Mouse (Mus musculus) midbrain, embryonic 13.5 days (tissue): ENCODE results near the gene Tnni3. TPM values are rescaled to one million over a fixed set of nuclear protein-coding genes. Genes with fewer than 3 reads are reported as not detected.

ENCODE experiments used
- ATAC-seq: fragments of 200-750 bp; cut with Nextera tagmentation; 2 replicates; pipeline ENCODE4 v1.8.0; 2017; ENCODE audit warnings: mild to moderate bottlenecking, moderate TSS enrichment, moderate library complexity
- H3K27ac ChIP-seq: fragments of 300-500 bp; sonication (generic); 2 replicates; pipeline ENCODE4 v1.5.1; 2015; ENCODE audit warnings: inconsistent platforms, mild to moderate bottlenecking, moderate library complexity
- H3K27me3 ChIP-seq: fragments of 300-500 bp; sonication (generic); 2 replicates; pipeline ENCODE4 v1.6.1; 2015; ENCODE audit warnings: mild to moderate bottlenecking, inconsistent platforms
- H3K36me3 ChIP-seq: fragments of 300-500 bp; sonication (generic); 2 replicates; pipeline ENCODE4 v1.6.1; 2015; ENCODE audit warnings: mild to moderate bottlenecking, inconsistent platforms
- H3K4me1 ChIP-seq: fragments of 300-500 bp; sonication (generic); replicated peaks from 2 replicates; pipeline ENCODE4 v1.6.1; 2015; ENCODE audit warnings: inconsistent platforms
- H3K4me2 ChIP-seq: fragments of 300-500 bp; sonication (generic); replicated peaks from 2 replicates; pipeline ENCODE4 v1.6.1; 2015; ENCODE audit warnings: moderate library complexity, mild to moderate bottlenecking, inconsistent platforms
- H3K4me3 ChIP-seq: fragments of 300-500 bp; sonication (generic); replicated peaks from 2 replicates; pipeline ENCODE4 v1.5.1; 2015; ENCODE audit warnings: mild to moderate bottlenecking, inconsistent platforms
- H3K9ac ChIP-seq: fragments of 300-500 bp; sonication (generic); replicated peaks from 2 replicates; pipeline ENCODE4 v1.6.1; 2015; ENCODE audit warnings: mild to moderate bottlenecking, inconsistent platforms
- H3K9me3 ChIP-seq: fragments of 300-500 bp; sonication (generic); 2 replicates; pipeline ENCODE4 v1.6.1; 2016; ENCODE audit warnings: mild to moderate bottlenecking, inconsistent platforms
- WGBS: fragments of 180-500 bp; shearing (Covaris S2); methylation state at CpG from one replicate; pipeline ENCODE4 v1.1.7; 2015; 5-methylcytosine and 5-hydroxymethylcytosine counted together
- polyA plus RNA-seq: library from polyadenylated mRNA; unstranded; fragments of >200 nt; fragmentation: Nextera tagmentation; extraction: Ambion mirVana; gene quantifications from 2 replicates; pipeline ENCODE4 v1.2.1, GENCODE M21; 2015

Gene Tnni3
- polyA plus RNA-seq, 1 experiment from 2014 or later, result 2.3 TPM

DNA sequence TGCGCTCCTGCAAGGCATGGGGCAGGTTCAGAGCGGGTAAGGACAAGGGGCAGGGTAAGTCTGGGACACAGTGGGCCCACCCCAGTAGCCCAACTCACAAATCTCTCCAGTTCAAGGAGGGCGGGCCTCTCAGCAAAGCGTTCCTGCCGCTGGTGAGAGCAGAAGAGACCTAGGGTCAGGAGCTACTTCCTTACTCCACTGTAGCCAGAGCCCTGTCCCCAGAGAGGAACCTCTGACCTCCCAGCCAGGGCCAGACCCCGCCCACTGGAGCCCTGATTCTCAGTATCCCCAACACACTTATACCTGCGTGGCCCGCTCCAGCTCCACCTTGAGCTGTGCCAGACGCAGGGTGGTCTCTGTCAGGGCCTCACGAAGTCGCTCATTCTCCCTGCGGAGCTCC lies 41.7 kb downstream of the Tnni3 start:
- Histone ChIP-seq H3K4me3 (no peak overlapping the region), H3K4me2 (no peak overlapping the region), H3K27ac (no peak overlapping the region), H3K27me3 (peaks cover 13% of the 10 kb centered on the region; the same call in 1 of the 2 replicates), H3K9ac (no peak overlapping the region), H3K9me3 (no peaks in the 10 kb centered on the region), H3K4me1 (peaks cover 24% of the 10 kb centered on the region), H3K36me3 (peaks cover 62% of the 10 kb centered on the region)
- ATAC-seq, result no peak
- 88% methylated on average over 12 of the region's 12 CpGs for WGBS

DNA sequence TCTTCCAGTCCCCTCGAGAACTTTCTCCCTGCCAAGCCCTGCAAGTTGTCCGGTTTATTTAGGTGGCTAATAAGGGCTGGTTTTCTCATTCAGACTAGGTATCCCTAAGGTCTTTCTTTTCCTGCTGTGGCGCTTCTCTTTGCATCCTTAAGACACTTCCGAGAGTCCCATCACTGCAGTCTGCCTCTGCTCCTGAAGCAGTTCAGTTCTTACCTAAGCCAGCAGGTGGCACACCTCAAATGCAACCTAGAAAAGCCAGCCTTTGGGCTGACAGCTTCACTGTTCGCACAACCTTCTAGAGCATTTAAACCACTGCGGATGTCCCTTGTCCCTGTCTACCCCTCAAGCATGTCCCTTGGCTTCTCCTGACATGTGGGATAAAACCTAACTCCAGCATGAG lies 44.4 kb downstream of the Tnni3 start:
- peaks cover 40% of the 10 kb centered on the region for H3K36me3 ChIP-seq
- H3K9me3 ChIP-seq, result no peaks in the 10 kb centered on the region
- no peak for ATAC-seq
- H3K4me1 ChIP-seq, result peaks cover 24% of the 10 kb centered on the region
- 26% methylated on average over 6 of the region's 6 CpGs for WGBS
- H3K4me2 ChIP-seq, result peak overlapping the region; percentile 84; the same call in 1 of the 2 replicates
- H3K4me3 ChIP-seq, result no peak overlapping the region
- H3K27ac ChIP-seq, result no peak overlapping the region
- no peak overlapping the region; the same call in 1 of the 2 replicates for H3K9ac ChIP-seq
- H3K27me3 ChIP-seq, result peaks cover 34% of the 10 kb centered on the region

DNA sequence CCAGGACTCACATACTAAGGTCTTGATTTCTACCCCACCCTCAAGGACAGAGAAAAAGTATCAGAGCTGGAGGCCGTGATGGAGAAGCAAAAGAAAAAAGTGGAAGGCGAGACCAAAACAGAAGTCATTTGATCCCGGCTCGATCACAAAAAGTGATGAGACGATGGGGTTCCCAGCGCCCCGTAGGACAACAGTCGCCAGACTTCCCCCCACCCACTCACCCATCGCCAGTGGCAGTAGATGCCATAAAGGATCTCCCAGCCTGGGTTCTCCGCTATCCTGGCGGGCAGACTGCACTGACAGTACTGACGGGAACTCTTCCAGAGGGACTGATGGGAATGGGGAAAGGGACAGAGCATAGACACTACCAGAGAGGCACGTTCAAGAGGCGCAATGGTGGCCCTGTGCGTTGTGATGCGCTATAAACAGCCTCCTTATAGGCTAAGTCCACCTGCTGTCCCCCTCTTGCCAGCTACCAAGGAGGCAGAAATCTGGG lies 45.2 kb downstream of the Tnni3 start:
- H3K36me3 ChIP-seq, result peaks cover 32% of the 10 kb centered on the region
- H3K9ac ChIP-seq, result peak overlapping the region; percentile 67
- H3K4me3 ChIP-seq, result peak overlapping the region; percentile 47
- peak overlapping the region; percentile 84 for H3K4me2 ChIP-seq
- H3K4me1 ChIP-seq, result peaks cover 24% of the 10 kb centered on the region
- H3K27ac ChIP-seq, result peak overlapping the region; percentile 39; the same call in 1 of the 2 replicates
- peak; percentile 7; the same call in 1 of the 2 replicates for ATAC-seq
- WGBS, result 2% methylated on average over 16 of the region's 16 CpGs
- H3K9me3 ChIP-seq, result no peaks in the 10 kb centered on the region
- H3K27me3 ChIP-seq, result peaks cover 42% of the 10 kb centered on the region

DNA sequence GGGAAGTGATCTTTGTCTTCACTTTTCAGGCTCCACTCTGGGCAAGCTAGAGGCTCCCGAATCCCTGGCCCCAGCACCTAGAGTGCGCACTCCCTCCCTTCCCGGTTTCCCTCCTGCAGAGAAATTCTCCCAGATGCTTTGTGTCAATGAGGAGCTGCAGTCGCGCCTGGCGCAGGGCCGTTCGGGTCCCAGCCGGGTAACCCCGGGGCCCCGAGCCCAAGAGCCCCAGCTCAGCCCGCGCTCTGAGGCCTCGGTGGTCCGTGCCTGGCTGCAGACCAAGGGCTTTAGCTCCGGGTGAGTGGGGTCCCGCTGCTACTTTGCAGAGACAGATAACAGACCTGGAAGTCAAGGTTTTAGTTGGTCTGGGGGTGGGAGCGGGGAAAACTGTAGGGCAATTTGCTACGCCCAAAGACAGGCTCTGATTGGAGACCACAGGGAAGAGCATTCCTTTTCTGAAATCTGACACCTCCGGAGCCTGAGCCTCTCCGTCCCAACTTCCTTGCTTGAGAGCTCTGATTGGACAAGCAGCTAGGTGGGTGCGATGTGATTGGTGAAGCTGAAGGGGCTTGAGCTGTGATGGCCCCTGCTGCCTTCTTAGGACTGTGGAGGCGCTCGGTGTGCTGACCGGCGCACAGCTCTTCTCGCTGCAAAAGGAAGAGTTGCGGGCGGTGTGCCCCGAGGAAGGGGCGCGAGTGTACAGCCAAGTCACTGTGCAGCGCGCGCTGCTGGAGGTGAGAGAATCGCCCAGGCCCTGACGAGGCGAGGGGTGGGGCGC lies 45.8 kb downstream of the Tnni3 start:
- peak overlapping the region; percentile 67 for H3K9ac ChIP-seq
- H3K4me2 ChIP-seq, result peak overlapping the region; percentile 84
- peak; percentile 96 for ATAC-seq
- H3K9me3 ChIP-seq, result no peaks in the 10 kb centered on the region
- H3K27me3 ChIP-seq, result peaks cover 49% of the 10 kb centered on the region
- H3K36me3 ChIP-seq, result peaks cover 25% of the 10 kb centered on the region
- peak overlapping the region; percentile 76 for H3K27ac ChIP-seq
- peak overlapping the region; percentile 47 for H3K4me3 ChIP-seq
- H3K4me1 ChIP-seq, result peaks cover 24% of the 10 kb centered on the region
- WGBS, result under 1% methylated on average over 39 of the region's 39 CpGs

DNA sequence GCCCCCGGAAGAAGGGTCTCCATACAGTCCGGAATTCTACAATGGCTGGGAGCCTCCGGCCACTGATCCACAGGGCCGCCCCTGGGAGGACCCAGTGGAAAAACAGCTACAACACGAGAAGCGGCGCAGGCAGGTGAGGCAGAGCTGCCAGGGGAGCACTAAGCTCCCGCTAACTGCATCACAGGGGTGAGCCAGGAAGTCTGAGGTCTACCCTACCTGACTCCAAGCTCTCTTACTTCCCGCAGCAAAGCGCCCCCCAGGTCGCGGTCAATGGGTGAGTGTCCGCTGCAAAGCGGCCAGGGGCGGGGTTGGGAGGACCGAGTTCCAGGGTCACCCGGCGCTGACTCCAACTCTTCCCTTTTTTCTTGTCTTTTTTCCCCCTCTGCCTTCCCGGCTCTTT lies 50.1 kb downstream of the Tnni3 start:
- Histone ChIP-seq H3K4me2 (no peak overlapping the region), H3K27me3 (peaks cover 65% of the 10 kb centered on the region), H3K36me3 (no peaks in the 10 kb centered on the region), H3K9ac (peak overlapping the region; percentile 44; the same call in 1 of the 2 replicates), H3K27ac (no peak overlapping the region), H3K4me1 (peaks cover 31% of the 10 kb centered on the region), H3K9me3 (no peaks in the 10 kb centered on the region), H3K4me3 (no peak overlapping the region)
- WGBS, result 9% methylated on average over 19 of the region's 19 CpGs
- no peak for ATAC-seq

DNA sequence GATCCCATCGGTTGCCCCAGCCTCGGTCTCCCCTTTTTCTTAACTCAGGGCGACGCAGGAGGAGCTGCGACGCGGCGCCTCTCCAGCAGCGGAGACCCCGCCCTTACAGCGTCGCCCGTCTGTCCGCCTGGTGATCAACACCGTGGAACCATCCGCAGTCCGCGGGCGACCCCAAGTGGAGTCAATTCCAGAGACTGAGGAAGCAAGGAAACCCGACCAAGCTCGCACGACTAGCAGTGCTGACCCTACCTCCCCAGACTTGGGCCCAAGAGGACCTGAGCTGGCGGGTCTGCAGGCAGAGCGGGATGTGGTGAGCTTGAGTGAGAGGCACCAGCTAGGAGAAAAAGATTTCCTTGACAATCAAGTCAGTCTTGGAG lies 52.9 kb downstream of the Tnni3 start:
- Histone ChIP-seq H3K27me3 (peaks cover 54% of the 10 kb centered on the region), H3K36me3 (no peaks in the 10 kb centered on the region)

DNA sequence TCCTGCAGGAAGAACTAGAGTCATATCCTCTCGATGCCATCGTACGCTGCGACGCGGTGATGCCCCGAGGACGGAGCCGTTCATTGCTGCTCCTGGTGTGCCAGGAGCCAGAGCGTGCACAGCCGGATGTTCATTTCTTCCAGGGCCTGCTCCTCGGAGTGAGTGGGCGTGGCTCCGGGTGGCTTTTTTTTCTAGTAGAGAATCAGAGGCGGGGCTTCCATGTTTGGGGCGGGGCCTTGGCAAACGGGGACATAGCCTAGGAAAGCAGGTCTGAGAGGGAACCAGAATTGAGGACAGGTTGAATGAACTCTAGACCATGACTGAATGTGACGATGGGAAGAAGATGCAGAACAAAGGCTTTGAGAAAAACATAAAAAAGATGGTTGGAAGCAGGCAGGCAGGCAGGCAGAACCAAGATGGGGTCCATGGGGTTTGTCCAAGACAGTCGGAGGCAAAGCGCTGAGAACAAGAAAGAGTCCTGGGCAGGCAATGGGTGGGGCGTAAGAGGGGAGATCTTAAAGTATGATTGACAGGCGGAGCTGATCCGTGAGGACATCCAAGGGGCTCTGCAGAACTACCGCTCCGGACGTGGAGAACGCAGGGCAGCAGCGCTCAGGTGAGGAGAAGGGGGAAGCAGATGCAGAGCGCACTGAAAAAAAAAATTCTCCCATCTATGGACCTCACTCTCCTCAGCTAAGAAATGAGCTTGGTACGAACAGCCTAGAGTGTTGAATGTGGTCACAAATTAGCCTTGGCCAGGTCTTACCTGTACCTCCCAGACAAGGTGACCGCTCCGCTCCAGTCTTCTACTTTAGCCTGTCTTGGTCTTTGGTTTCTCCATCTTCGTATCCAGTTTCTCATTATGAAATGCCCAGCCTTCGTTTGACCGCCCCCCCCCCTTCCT lies 53.5 kb downstream of the Tnni3 start:
- peak; percentile 72 for ATAC-seq
- Histone ChIP-seq H3K27me3 (peaks cover 48% of the 10 kb centered on the region), H3K27ac (no peak overlapping the region), H3K9ac (peak overlapping the region; percentile 65), H3K9me3 (no peaks in the 10 kb centered on the region), H3K4me3 (peak overlapping the region; percentile 44), H3K4me2 (peak overlapping the region; percentile 65), H3K36me3 (no peaks in the 10 kb centered on the region), H3K4me1 (peaks cover 15% of the 10 kb centered on the region)
- 3% methylated on average over 35 of the region's 35 CpGs for WGBS

More for the DNA sequence above, 52.9 kb downstream of the Tnni3 start:
- peaks cover 15% of the 10 kb centered on the region for H3K4me1 ChIP-seq
- peak overlapping the region; percentile 65 for H3K4me2 ChIP-seq
- H3K9ac ChIP-seq, result peak overlapping the region; percentile 65
- ATAC-seq, result peak; percentile 86
- peak overlapping the region; percentile 44 for H3K4me3 ChIP-seq
- WGBS, result 2% methylated on average over 24 of the region's 24 CpGs
- H3K9me3 ChIP-seq, result no peaks in the 10 kb centered on the region
- no peak overlapping the region for H3K27ac ChIP-seq

Other genes starting within 250 kb of the Tnni3 start
- gene Ncr1, start 186.5 kb downstream of the Tnni3 start, polyA plus RNA-seq, result not detected in 2 replicates
- gene Gp6, start 126.5 kb downstream of the Tnni3 start, polyA plus RNA-seq, result 0.09 TPM in 1 of 2 replicates, not detected in the other
- 37.9 and 41.6 TPM in 2 replicates for gene Rdh13, start 78.6 kb downstream of the Tnni3 start, polyA plus RNA-seq
- 5.5 and 8.2 TPM in 2 replicates for gene Eps8l1, start 63.6 kb downstream of the Tnni3 start, polyA plus RNA-seq
- gene Ppp1r12c, start 22.5 kb downstream of the Tnni3 start, polyA plus RNA-seq, result 34.9 and 51.9 TPM in 2 replicates
- gene Tnnt1, start 7.8 kb downstream of the Tnni3 start, polyA plus RNA-seq, result 5.4 and 6.3 TPM in 2 replicates
- gene Dnaaf3, start 8.2 kb upstream of the Tnni3 start, polyA plus RNA-seq, result 1.5 and 2.3 TPM in 2 replicates
- gene Syt5, start 23.3 kb upstream of the Tnni3 start, polyA plus RNA-seq, result 92.2 and 97.8 TPM in 2 replicates
- 0.35 and 0.67 TPM in 2 replicates for gene Ptprh, start 79.8 kb upstream of the Tnni3 start, polyA plus RNA-seq
- 3.8 and 3.9 TPM in 2 replicates for gene Tmem86b, start 107.2 kb upstream of the Tnni3 start, polyA plus RNA-seq
- 9.2 and 11.4 TPM in 2 replicates for gene Ppp6r1, start 134.8 kb upstream of the Tnni3 start, polyA plus RNA-seq
- 122 and 123 TPM in 2 replicates for gene Hspbp1, start 160.8 kb upstream of the Tnni3 start, polyA plus RNA-seq
- 6.8 and 7.6 TPM in 2 replicates for gene Brsk1, start 166.4 kb upstream of the Tnni3 start, polyA plus RNA-seq
- gene Tmem150b, start 201.0 kb upstream of the Tnni3 start, polyA plus RNA-seq, result 0.22 and 0.24 TPM in 2 replicates
- gene Kmt5c, start 215.9 kb upstream of the Tnni3 start, polyA plus RNA-seq, result 90.0 and 92.5 TPM in 2 replicates
- gene Cox6b2, start 228.9 kb upstream of the Tnni3 start, polyA plus RNA-seq, result 19.7 and 22.9 TPM in 2 replicates
- gene Fam71e2, start 247.1 kb upstream of the Tnni3 start, polyA plus RNA-seq, result not detected in 2 replicates